Mouse (Mus musculus): Measurements from ENCODE around the gene Ssc4d.

DNA sequence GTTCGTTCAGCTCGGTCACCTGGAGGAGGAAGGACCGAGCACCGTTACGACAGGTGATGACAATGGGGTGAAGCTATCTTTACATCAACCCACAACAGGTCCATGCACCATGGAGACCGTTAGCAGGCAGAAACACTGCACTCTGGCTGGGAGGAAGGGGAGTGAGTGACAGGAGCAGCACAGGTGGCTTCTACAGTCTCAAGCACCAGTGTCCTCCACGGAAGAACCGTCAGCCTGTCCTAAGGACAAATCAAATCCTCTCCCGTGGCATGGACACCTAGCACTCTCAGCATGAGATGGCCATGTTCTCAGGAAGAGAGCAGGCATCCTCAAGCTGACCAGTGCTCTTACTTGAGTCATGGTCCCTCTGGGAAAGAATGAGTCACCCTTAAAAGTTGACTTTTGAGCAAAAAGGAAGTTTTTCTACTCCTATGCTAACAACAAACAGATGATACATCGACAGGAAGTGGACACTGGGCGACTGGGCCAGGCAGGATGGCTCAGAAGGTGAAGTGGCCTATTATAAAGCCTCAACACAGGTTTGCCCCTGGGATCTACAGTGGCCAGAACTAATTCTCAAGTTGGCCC lies 62.6 kb downstream of the Ssc4d start:
- TF ChIP-seq CTCF (IDR thresholded peaks at IDR 0.05; ENCODE audit: extremely low read depth, insufficient read depth, low read length) (no peak), POLR2A (IDR thresholded peaks at IDR 0.05; ENCODE audit: extremely low read depth, insufficient read depth, low read length) (no peak)
